Mouse (Mus musculus) olfactory bulb, adult 2 months (tissue): ENCODE results near the gene Bcl11b. TPM values are rescaled to one million over a fixed set of nuclear protein-coding genes. Genes with fewer than 3 reads are reported as not detected.

Experiments
- H3K27ac ChIP-seq: fragments of 200-500 bp; 2 replicates; pipeline ENCODE4 v1.5.1; 2012; ENCODE audit warnings: low read depth, low read length; ENCODE audit not compliant: insufficient read depth
- H3K4me1 ChIP-seq: fragments of 200-500 bp; 2 replicates; pipeline ENCODE4 v1.6.1; 2012; ENCODE audit warnings: low read length; ENCODE audit not compliant: control insufficient read depth, insufficient read depth
- H3K4me3 ChIP-seq: fragments of 200-500 bp; 2 replicates; pipeline ENCODE4 v1.5.1; 2012; ENCODE audit warnings: mild to moderate bottlenecking, low read depth, low read length, moderate library complexity; ENCODE audit not compliant: insufficient read depth
- CTCF ChIP-seq: fragments of 200-500 bp; IDR thresholded peaks from 2 replicates; pipeline ENCODE4 v1.5.1; 2012; ENCODE audit warnings: low read depth, mild to moderate bottlenecking, low read length, moderate library complexity; ENCODE audit not compliant: insufficient read depth
- POLR2A ChIP-seq: fragments of 200-500 bp; IDR thresholded peaks from 2 replicates; pipeline ENCODE4 v1.6.1; 2012; ENCODE audit warnings: mild to moderate bottlenecking, low read depth, low read length, moderate library complexity; ENCODE audit not compliant: insufficient read depth
- WGBS: fragments of 180-500 bp; shearing (Covaris S2); methylation state at CpG from one replicate; pipeline ENCODE4 v1.1.7; 2018; 5-methylcytosine and 5-hydroxymethylcytosine counted together
- polyA plus RNA-seq: library from polyadenylated mRNA; stranded (reverse); fragments of >200 nt; gene quantifications from 2 replicates; pipeline ENCODE4 v1.2.4, GENCODE M21; 2012; ENCODE audit warnings: low replicate concordance; ENCODE audit not compliant: missing spikeins, insufficient read depth, insufficient read length

Bcl11b gene
- polyA plus RNA-seq, 1 experiment: 49.8 TPM

DNA sequence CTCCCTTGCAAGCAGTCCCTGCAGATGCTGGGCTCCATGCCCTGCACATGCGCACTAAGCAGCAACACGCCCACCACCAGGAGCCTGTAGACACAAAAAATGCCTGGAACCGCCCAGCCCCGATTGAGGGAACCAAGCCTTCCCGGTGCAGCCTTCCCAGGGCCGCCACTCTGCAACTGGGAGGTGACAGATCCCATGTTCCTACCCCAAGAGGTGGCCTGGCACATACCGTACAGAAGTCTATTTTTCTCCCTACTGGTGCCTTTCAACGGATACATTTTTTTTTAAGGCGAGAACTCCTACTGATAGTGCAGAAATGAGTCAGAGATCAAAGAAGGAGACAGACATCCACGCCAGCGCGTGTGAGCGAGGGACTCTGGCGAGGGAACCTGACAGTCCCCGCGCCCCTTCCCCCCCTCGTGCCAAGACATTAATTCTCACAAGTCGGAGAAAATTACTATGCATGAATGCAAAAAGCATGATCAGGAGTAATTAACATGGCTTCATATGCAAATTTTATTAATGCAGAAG, 33.5 kb downstream of the Bcl11b start:
- 19% methylated on average over 18 of the region's 18 CpGs for WGBS
- H3K4me1 ChIP-seq: peaks cover 65% of the 10 kb centered on the region

DNA sequence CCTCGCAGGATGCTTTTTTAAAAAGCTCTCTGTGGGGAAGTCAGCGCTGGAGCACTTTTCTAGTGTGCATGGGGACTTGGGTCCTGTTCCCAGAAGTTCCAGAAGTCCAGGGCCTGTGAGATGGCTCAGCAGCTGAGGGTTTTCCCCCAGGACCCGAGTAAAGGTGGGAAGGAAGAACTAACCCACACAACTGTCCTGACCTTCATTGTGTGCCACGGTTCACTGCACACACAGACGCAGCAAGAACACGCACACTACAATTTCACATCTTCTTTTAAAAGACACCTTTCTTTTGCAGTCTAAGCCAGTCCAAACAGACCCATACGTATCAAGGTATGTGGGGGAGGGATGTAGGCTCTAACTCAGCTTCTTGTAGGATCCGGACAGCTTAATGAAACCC, 34.3 kb downstream of the Bcl11b start:
- no peak overlapping the region for H3K4me3 ChIP-seq
- no peak for TF ChIP-seq CTCF
- TF ChIP-seq POLR2A: no peak
- H3K27ac ChIP-seq: peak overlapping the region; percentile 74
- peaks cover 71% of the 10 kb centered on the region for H3K4me1 ChIP-seq
- 42% methylated on average over 8 of the region's 8 CpGs for WGBS

More for the DNA sequence above, 33.5 kb downstream of the Bcl11b start:
- peak overlapping the region; percentile 2; the same call in 1 of the 2 replicates for H3K4me3 ChIP-seq
- TF ChIP-seq CTCF (no peak), POLR2A (no peak)
- peak overlapping the region; percentile 74 for H3K27ac ChIP-seq

DNA sequence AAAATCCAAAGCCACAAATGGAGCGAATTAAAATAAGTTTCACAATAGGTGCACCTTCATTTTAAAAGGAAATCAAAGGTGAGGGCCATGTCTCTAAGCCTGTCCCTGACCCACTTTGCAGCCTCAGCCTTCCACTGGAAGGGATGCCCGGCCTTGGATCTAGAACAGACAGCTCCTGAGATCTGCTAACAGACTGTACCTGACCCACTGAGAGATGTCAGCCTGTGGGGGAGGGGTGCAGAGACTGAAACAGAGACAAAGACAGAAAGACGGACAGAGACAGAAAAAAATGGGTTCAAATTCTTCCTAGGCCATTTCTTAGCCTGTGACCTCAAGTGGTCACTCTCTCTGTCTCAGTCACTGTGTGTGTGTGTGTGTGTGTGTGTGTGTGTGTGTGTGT, 35.1 kb downstream of the Bcl11b start:
- H3K4me1 ChIP-seq: peaks cover 79% of the 10 kb centered on the region
- H3K4me3 ChIP-seq: no peak overlapping the region
- no peak overlapping the region for H3K27ac ChIP-seq
- 94% methylated on average over 3 of the region's 3 CpGs for WGBS
- no peak for TF ChIP-seq CTCF
- TF ChIP-seq POLR2A: no peak

DNA sequence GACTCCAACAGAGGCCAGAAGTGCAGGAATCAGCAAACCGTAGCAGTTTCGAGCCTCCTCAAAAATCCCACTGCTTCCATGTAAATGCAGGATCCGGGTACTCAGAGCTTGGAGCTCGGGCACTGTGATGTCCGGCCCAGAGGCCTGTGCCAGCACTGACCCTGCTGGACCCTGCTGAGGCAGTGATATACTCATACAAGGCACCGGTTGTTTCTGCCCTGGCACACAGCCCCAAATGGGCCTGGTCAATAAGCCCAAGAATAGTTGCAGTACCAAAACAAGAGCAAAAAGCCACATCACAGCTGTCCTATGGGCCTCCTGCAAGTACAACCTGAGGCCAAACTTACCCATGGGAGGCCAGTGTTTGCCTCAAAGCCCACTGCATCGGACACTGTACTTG, 36.4 kb downstream of the Bcl11b start:
- WGBS: 70% methylated on average over 7 of the region's 7 CpGs
- TF ChIP-seq POLR2A: no peak
- no peak for TF ChIP-seq CTCF
- Histone ChIP-seq H3K27ac (no peak overlapping the region), H3K4me1 (peaks cover 73% of the 10 kb centered on the region), H3K4me3 (no peak overlapping the region)

DNA sequence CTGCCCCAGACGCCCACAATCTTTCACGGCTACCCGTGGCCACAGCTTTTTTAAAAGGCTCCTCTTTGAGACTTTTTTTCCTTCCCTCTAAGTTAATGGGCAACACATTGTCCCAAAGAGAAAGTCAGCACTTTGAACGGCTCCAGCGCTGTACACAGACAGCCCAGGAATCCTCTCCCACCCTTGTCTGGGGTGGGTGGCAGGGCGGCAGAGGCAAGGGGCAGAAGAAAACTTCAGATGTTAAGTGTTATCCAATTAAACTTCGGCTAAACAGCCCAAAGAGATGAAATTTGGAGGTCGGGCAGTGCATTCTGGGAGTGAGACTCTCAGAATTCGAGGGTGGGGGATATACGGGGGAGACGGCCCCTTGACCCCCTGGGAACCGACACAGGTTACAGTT, 38.3 kb downstream of the Bcl11b start:
- 79% methylated on average over 12 of the region's 12 CpGs for WGBS
- no peak overlapping the region for H3K4me3 ChIP-seq
- no peak overlapping the region for H3K27ac ChIP-seq
- H3K4me1 ChIP-seq: peaks cover 79% of the 10 kb centered on the region
- TF ChIP-seq POLR2A (no peak), CTCF (no peak)

DNA sequence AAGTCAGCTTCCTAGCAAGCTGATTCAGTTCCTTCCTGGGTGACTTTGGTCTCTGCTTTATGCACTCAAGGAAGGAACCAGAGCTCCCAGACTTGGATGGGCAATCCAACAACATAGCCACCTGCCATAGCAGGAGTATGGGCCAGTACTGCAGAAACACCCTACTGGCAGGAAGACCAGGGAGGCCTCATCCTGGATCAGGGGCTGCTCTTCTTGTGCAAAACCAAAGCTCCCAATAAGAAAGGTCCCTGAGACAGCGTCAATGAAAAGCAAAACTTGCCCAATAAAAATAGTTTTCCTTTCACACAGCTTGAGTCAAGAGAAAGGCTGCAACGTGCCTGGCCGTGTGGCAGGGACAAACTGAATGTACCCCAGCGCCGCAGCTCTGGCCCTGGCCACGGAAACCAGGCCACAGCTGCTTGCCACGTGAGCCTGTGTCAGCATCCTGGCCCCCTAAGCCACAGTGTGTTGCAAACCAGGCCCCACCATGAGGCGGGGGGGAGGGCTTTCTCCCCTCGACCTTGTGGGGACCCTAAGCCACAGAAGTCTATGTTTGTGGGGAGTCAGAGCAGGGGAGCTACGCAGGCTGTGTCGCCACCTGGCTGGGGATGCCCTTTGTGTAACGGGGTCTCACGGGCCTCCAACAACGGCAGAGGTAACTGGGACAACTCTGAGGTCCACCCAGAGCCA, 38.9 kb downstream of the Bcl11b start:
- H3K27ac ChIP-seq: no peak overlapping the region
- H3K4me1 ChIP-seq: peaks cover 78% of the 10 kb centered on the region

DNA sequence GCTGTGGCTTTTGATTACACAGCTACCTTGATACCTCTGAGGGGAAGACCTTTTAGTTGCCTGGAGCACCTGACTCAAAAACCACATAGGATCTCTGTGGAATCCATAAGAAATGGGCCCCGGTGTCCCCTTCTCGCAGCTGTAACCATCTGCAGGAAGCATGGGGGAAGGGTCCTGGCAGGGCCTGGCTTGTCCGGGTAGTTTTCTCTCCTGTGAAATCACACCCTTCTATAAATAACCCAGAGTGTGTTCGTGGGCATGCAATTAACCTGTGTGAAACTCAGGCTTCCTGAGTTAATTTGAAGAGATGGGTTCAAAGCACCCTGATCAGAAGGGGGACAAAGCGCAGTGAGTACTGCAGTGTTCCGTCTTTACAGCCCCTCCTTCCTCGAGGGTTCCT, 40.5 kb downstream of the Bcl11b start:
- Histone ChIP-seq H3K4me1 (peaks cover 80% of the 10 kb centered on the region), H3K4me3 (no peak overlapping the region), H3K27ac (peak overlapping the region; percentile 32; the same call in 1 of the 2 replicates)
- no peak for TF ChIP-seq CTCF
- no peak for TF ChIP-seq POLR2A
- WGBS: 25% methylated on average over 7 of the region's 7 CpGs

More for the DNA sequence above, 38.9 kb downstream of the Bcl11b start:
- 72% methylated on average over 14 of the region's 14 CpGs for WGBS
- H3K4me3 ChIP-seq: no peak overlapping the region
- TF ChIP-seq POLR2A: no peak

DNA sequence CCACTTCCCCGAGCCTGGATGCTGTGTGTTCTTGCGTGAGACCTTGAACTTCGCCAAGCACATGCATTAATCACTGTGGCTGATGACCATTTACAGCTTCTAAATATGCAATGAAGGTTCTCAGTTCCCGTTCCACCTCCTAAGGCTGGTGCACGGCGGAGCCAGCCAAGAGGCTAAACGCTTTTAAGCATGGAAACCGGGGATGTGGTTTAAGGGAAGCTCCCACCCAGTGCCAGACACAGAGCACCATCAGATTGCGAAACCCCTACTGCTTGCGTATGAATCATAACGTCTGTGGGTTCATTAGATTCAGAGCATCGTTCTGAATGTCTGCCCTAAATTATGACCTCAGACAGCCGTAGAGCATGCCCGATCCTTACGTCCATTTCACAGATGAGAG, 41.6 kb downstream of the Bcl11b start:
- TF ChIP-seq POLR2A (no peak), CTCF (no peak)
- 42% methylated on average over 15 of the region's 15 CpGs for WGBS
- Histone ChIP-seq H3K27ac (no peak overlapping the region), H3K4me3 (no peak overlapping the region), H3K4me1 (peaks cover 75% of the 10 kb centered on the region)

DNA sequence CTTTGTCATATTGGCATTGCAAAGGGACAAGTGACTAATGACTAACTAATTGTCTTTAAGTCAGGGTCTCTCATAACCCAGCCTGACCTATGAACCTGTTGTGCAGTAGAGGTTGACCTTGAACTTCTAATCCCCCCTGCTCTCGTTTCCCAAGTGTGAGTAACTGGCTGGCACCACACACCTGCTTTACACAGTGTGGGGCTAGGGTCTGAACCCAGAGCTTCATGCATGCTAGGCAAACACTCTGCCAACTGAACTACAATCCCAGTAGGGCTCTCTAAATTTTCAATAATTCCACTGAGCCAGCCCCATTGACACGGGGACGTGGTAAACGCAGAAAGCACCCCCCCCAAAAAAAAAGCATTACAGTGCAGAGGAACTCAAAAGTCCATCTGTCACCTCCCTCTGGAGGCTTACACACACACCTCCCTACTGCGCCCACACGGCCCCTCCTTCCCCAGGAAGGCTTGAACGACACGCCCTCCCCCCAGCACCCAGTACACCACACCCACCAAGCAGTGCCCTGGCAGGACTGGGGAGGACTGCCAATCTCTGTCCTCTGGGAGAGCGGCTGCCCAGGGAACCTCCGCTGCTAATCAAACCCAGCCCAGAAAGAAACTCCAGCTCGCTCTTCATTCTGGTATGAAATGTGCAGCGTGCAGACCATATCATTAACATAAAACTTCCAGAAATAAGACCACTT, 42.5 kb downstream of the Bcl11b start:
- TF ChIP-seq CTCF (no peak), POLR2A (no peak)
- Histone ChIP-seq H3K4me1 (peaks cover 66% of the 10 kb centered on the region), H3K4me3 (no peak overlapping the region), H3K27ac (no peak overlapping the region)
- WGBS: 27% methylated on average over 12 of the region's 12 CpGs
